Mouse (Mus musculus) lung, postnatal 14 days (tissue): ENCODE results near the gene Npw.

Source experiments
- DNase-seq: peaks from one replicate; pipeline ENCODE4 v3.0.0; 2021

The Npw gene

GRCm38 (mm10) chr17:24658017-24658758 is at the start of gene Npw:
Gene Npw, minus strand, starts transcription at chr17:24658457.
- no peak for DNase-seq

GRCm38 (mm10) chr17:24707801-24708425 is 49.7 kb upstream of the Npw start:
- DNase-seq, result no peak

- peak; percentile 95 for DNase-seq
These were observed 48.9 kb upstream of the Npw start, which contains the start of gene Tbl3 for GRCm38 (mm10) chr17:24706982-24707800. Gene Tbl3, minus strand, starts transcription at chr17:24707660.

GRCm38 (mm10) chr17:24705821-24706220 is 47.6 kb upstream of the Npw start:
- DNase-seq, result no peak

GRCm38 (mm10) chr17:24701251-24701650 is 43.0 kb upstream of the Npw start:
- no peak for DNase-seq

DNA sequence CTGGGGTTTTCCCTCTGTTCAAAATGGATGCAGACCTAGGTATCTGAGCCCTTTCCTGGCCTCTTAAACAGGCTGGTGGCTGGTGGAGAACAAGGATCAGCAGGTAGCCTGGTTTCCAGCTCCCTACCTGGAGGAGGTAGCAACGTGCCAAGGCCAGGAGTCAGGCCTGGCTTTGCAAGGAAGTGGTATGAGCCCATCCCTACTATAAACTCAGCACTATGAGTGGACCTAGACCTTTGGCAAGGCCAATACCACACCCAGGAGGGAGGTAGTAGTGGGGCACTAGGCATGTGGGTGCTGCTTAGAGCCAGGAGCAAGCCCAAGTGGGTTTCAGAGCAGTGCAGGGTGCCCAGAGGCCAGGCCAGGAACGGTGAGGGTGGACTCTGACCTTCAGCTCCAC is 41.2 kb upstream of the Npw start:
- no peak for DNase-seq

- no peak for DNase-seq
These were observed 40.5 kb upstream of the Npw start for GRCm38 (mm10) chr17:24698715-24699114.

DNA sequence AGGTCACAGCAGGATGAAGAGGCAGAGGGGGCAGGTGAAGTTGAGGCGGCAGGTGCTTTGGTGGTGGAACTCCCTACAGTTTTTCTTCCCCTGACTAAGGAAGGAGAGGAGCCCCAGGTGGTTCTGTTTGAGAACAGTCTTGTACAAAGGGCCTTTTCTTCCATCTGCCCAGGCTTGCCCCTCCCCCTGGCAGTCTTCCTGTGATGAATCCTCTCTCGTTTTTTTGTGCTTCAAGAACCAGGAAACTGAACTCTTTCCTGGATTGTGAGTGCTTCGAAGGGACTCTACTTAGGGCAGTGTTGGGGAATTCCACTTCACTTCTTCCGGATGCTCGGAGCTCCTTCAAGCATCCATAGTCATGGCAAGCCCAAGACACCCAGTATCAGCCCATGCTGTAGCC is 39.7 kb upstream of the Npw start:
- no peak for DNase-seq

- DNase-seq, result peak; percentile 89
These were observed 37.9 kb upstream of the Npw start, which contains the start of the genes Gfer and Noxo1 for GRCm38 (mm10) chr17:24696011-24696697. Gene Gfer, minus strand, starts transcription at chr17:24696156. Gene Noxo1, plus strand, starts transcription at chr17:24696234.

DNA sequence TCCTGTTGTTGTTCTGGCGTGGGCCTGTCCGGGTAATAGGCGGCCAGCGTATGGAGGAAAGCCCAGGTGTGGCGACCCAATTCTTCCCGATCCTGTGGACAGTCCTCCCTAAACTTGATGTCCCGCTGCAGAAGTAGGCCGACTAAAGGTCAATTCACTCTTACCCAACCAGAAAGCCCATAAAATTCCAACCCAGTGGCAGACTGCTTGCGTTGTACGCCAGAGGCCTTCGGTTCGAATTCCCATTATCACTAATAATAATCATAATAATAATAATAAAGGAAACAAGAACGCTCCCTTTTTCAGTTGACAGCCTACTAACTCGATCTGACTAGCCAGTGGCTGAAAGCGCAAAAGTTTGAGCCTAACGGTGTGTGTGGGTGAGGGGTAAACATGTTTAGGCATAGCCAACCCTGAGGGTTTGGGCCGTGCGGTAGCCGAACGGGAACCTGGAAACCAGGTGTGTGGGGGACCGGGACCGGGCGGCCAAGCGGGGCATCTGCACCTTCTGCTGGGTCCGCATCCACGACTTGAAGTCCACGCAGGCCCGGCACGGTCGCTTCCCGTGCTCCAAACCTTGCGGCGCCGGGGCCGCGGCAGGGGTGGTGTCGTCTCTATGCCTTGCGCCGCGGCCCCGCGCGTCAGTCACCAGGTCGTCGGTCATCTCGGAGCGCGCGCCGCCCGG is 37.2 kb upstream of the Npw start:
- DNase-seq, result no peak

DNA sequence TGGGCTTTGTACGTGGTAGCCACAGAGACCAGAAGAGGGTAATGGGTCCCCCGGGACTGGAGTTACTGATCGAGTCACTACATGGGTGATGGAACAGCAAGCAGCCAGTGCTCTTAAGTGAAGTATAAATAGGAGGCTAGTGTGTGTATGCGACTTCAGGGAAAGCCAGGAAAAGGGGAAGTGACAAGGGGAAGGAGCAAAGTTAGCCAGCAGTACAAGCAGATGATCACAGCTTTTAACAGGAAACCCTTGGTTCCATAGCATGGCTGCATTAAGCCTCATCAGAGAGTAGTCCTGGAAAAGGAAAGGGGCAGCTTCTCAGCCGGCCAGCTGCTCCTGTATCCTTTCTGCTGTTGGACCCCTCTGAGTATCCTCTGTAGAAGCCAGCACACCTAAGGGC is 34.1 kb upstream of the Npw start:
- no peak for DNase-seq

GRCm38 (mm10) chr17:24689251-24690081 is 31.2 kb upstream of the Npw start, which contains the start of gene Syngr3:
Gene Syngr3, minus strand, starts transcription at chr17:24689955.
- no peak for DNase-seq

DNA sequence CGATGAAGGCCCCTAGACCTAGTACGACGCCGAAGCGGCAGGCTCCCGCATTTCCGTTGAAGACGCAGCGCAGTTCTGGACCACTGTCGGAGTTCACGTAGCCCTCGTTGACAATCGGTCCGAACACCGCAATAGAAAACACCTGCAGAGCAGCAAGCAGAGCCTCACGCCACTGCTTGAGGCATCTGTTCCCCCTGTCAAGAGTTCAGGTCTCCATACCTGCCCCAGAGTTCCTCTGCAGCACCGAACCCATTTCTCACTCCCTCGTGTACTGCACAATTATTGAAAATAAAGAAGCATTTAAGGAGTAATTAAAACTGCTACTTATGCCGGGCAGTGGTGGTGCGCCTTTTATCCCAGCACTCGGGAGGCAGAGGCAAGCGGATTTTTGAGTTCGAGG is 29.3 kb upstream of the Npw start:
- DNase-seq, result no peak

DNA sequence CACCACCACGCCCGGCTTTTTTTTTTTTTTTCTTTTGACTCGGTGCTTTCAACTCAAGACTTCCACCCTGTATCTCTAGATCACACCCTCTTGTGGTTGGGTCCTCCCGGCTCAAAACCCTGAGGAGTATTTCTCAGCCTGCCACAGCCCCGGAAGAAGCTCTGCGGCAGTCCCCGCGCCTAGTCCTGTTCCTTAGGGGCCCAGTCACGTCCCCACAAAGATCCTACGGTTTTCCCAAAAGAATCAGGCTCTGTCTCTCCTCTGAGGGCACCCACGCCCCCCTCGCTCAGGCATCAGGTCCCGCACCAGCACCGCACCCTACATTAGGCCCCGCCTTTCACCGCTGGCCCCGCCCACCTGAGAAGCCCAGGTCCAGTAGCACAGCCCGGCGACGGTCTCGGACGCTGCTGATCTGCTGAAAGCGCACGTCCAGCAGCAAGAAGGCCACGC is 28.9 kb upstream of the Npw start:
- DNase-seq, result peak; percentile 64

DNA sequence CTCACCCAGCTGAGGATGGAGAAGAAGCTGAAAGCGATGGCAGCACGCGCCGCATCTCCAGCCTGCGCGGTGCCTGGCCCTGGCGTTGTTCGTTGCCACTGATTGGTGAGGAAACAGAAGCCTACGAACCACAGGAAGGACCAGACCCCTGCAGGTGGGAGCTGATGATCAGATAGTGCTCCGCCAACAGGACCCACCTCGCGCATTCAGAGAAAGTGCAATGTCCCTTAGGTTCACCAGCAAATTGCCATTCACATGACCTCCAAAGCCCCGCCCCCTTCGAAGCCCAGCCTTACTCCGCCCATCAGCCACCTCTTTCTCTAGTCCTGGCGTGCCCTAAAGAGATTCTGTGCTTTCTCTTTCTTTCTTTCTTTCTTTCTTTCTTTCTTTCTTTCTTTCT is 28.3 kb upstream of the Npw start:
- DNase-seq, result peak; percentile 49

- no peak for DNase-seq
These were observed 19.3 kb upstream of the Npw start for GRCm38 (mm10) chr17:24677500-24678080.

DNA sequence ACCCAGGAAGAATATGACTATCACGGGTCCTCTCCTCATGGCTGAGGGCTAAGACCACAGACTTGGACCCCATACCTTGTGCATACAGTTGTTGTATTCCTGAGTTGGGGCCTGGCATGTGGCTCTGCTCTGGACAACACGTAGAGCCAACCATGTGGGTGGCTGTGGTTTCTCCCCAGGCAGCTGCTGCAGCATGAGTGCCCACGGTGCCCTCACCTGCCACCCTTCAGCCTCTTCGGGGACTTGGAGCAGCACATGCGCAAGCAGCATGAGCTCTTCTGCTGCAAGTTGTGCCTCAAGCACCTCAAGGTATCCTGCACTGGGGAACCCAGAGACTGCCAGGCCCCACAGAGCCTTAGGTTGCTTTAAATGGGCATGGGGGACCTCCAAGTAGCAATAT is 18.6 kb upstream of the Npw start:
- DNase-seq, result no peak

DNA sequence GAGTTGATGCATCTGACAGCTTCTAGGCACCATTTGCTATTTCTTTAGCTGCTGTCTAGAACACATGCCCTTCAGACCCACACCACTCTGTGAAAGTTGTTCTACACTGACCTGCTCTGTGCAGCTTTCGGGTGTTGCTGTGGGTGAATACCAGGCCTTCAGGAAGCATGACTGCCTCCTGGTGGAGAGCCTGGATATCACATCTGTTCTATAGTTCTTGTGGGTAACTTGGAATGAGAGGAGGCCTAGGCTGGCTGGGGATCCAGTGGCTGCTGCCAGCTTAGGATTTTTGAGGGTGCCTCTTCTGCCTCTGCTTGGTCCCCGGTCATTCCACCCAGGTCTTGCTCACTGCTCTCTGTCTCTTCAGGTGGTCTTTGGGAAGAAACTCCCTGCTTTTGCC is 17.9 kb upstream of the Npw start:
- DNase-seq, result peak; percentile 81

DNA sequence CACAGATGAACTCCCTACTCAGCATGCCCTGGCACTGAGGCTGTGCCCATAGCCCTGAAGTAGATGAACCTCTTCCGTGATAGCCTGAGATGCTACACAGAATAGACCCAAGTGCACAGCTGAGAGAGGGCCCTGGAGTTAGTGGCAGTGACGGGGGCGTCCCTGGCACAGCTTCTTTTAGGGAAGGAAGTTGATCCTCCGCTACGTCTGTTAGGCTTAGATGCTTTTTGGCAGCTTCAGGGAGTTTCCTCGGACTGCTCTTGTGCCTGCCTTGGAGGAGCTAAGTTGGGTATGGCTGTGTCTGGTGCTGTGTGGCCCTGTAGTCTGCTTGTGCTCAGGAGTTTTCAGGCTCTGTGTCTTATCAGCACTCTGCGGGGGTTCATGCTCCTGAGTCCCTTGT is 16.0 kb upstream of the Npw start:
- no peak for DNase-seq

- DNase-seq, result peak; percentile 63
These were observed 13.9 kb upstream of the Npw start for GRCm38 (mm10) chr17:24672141-24672540.

DNA sequence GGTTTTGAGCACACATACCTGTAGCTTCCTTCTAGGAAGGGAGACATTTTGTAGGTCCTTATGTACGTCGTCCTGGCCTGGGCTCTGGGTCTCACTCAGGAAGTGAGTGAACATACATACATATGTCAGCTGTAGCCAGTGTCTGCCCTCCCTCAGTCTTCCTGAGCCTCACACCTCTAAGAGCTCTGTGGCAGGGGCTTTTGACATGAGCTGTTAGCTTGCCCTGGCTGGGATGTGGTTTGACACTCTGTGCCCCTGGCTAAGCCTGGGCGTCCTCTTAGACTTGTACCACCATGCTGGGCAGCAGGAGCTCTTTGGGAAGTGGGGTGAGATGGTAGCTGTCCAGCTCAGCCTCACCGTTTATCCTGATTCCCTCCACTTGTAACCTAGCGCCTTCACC is 13.1 kb upstream of the Npw start:
- DNase-seq, result no peak
